Mouse (Mus musculus) liver, postnatal 0 days (tissue): Measurements from ENCODE around the gene Terb1. TPM values are rescaled to one million over a fixed set of nuclear protein-coding genes. Genes with fewer than 3 reads are reported as not detected.

ENCODE experiments used
- ATAC-seq: fragments of 200-750 bp; cut with Nextera tagmentation; 2 replicates; pipeline ENCODE4 v1.8.0; 2017; ENCODE audit warnings: mild to moderate bottlenecking, moderate library complexity
- DNase-seq: peaks from one replicate; pipeline ENCODE4 v3.0.0-alpha.2; 2016
- H3K27ac ChIP-seq: fragments of 300-500 bp; sonication (generic); 2 replicates; pipeline ENCODE4 v1.5.1; 2014; ENCODE audit warnings: antibody characterized with exemption, moderate library complexity, mild to moderate bottlenecking, low read depth
- H3K27me3 ChIP-seq: fragments of 300-500 bp; sonication (generic); 2 replicates; pipeline ENCODE4 v1.6.1; 2014; ENCODE audit warnings: low read length, control low read depth, mixed read lengths; ENCODE audit not compliant: insufficient read depth
- H3K36me3 ChIP-seq: fragments of 300-500 bp; sonication (generic); replicated peaks from 2 replicates; pipeline ENCODE4 v1.6.1; 2014; ENCODE audit warnings: mild to moderate bottlenecking, control low read depth, low read length, moderate library complexity, mixed read lengths; ENCODE audit not compliant: insufficient read depth
- H3K4me1 ChIP-seq: fragments of 300-500 bp; sonication (generic); 2 replicates; pipeline ENCODE4 v1.6.1; 2014; ENCODE audit warnings: antibody characterized with exemption, mild to moderate bottlenecking, control low read depth; ENCODE audit not compliant: insufficient read depth
- H3K4me2 ChIP-seq: fragments of 300-500 bp; sonication (generic); 2 replicates; pipeline ENCODE4 v1.6.1; 2014; ENCODE audit warnings: low read depth, mild to moderate bottlenecking, low read length, moderate library complexity, mixed read lengths
- H3K4me3 ChIP-seq: fragments of 300-500 bp; sonication (generic); 2 replicates; pipeline ENCODE4 v1.5.1; 2014; ENCODE audit warnings: low read depth, low read length
- H3K9ac ChIP-seq: fragments of 300-500 bp; sonication (generic); replicated peaks from 2 replicates; pipeline ENCODE4 v1.6.1; 2014; ENCODE audit warnings: mild to moderate bottlenecking, moderate library complexity
- H3K9me3 ChIP-seq: fragments of 300-500 bp; sonication (generic); 2 replicates; pipeline ENCODE4 v1.6.1; 2016; ENCODE audit warnings: mild to moderate bottlenecking, control low read depth, low read length, mixed read lengths
- CTCF ChIP-seq: sonication (generic); IDR thresholded peaks from 2 replicates; pipeline ENCODE4 v1.5.1; 2016; ENCODE audit warnings: antibody characterized with exemption, low read depth
- EP300 ChIP-seq: IDR thresholded peaks from 2 replicates; pipeline ENCODE4 v1.6.1; 2016; ENCODE audit warnings: antibody characterized with exemption, low read depth, mild to moderate bottlenecking
- WGBS: fragments of 180-500 bp; shearing (Covaris S2); extraction: QIAGEN DNeasy Blood & Tissue Kit; methylation state at CpG from one replicate; pipeline ENCODE4 v1.1.7; 2014; ENCODE audit not compliant: insufficient replicate concordance; 5-methylcytosine and 5-hydroxymethylcytosine counted together
- polyA plus RNA-seq: library from polyadenylated mRNA; unstranded; fragments of >200 nt; fragmentation: Nextera tagmentation; extraction: Ambion mirVana; gene quantifications from 2 replicates; pipeline ENCODE4 v1.2.1, GENCODE M21; 2015

Gene Terb1
- 0.05 and 0.06 TPM in 2 replicates for polyA plus RNA-seq

GRCm38 (mm10) chr8:104509061-104510006, at the start of gene Terb1:
Gene Terb1, minus strand, starts transcription at chr8:104509910.
- Histone ChIP-seq H3K36me3 (peaks cover 11% of the 10 kb centered on the region), H3K4me2 (peak within 1 kb of the TSS; percentile 82), H3K4me3 (peak within 1 kb of the TSS; percentile 48), H3K9ac (peak within 1 kb of the TSS; percentile 56), H3K4me1 (peaks cover 9% of the 10 kb centered on the region), H3K9me3 (no peaks in the 10 kb centered on the region), H3K27ac (no peak within 1 kb of the TSS), H3K27me3 (no peaks in the 10 kb centered on the region)
- DNase-seq (peak; percentile 57), ATAC-seq (peak; percentile 66)
- TF ChIP-seq EP300 = no peak
- TF ChIP-seq CTCF = no peak
- whole genome bisulfite sequencing = 4% methylated on average over 56 of the region's 64 CpGs

GRCm38 (mm10) chr8:104557226-104557625, 47.5 kb upstream of the Terb1 start:
- H3K27me3 ChIP-seq = no peaks in the 10 kb centered on the region
- H3K4me3 ChIP-seq = no peak overlapping the region
- H3K9me3 ChIP-seq = no peaks in the 10 kb centered on the region
- H3K9ac ChIP-seq = no peak overlapping the region
- TF ChIP-seq CTCF (no peak), EP300 (no peak)
- H3K36me3 ChIP-seq = no peaks in the 10 kb centered on the region
- no peak overlapping the region for H3K4me2 ChIP-seq
- DNase-seq (no peak), ATAC-seq (peak; percentile 75; the same call in 1 of the 2 replicates)
- H3K27ac ChIP-seq = no peak overlapping the region
- H3K4me1 ChIP-seq = 0 out of 2 replicates have a peak, but pooled peaks cover 3% of the 10 kb centered on the region
- WGBS = 50% methylated on average over 7 of the region's 7 CpGs

DNA sequence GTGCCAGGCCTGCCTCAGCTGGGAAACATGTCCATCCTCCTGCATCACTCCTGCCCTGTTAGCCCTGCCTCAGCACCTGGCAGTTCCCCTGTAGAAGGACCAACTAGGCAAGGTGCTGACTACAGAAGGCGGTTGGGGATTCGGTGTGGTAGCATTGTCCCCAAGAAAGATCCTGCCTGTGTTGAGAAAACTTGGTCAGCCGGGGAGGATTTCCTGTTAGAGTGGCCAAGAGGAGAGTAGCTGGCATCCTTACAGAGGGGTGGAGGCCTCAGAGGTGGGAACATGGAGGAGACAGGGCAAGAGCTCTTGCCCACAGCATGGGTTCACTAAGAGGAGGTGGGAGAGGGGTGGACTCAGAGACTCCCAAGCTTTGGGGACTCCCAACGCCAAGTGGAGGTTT, 45.5 kb upstream of the Terb1 start:
- Histone ChIP-seq H3K9me3 (no peaks in the 10 kb centered on the region), H3K27me3 (no peaks in the 10 kb centered on the region), H3K36me3 (no peaks in the 10 kb centered on the region), H3K27ac (no peak overlapping the region), H3K4me2 (no peak overlapping the region), H3K4me1 (0 out of 2 replicates have a peak, but pooled peaks cover 3% of the 10 kb centered on the region), H3K9ac (no peak overlapping the region), H3K4me3 (no peak overlapping the region)
- TF ChIP-seq EP300 (no peak), CTCF (no peak)
- no peak for ATAC-seq
- no peak for DNase-seq
- 77% methylated on average over 4 of the region's 4 CpGs for WGBS

DNA sequence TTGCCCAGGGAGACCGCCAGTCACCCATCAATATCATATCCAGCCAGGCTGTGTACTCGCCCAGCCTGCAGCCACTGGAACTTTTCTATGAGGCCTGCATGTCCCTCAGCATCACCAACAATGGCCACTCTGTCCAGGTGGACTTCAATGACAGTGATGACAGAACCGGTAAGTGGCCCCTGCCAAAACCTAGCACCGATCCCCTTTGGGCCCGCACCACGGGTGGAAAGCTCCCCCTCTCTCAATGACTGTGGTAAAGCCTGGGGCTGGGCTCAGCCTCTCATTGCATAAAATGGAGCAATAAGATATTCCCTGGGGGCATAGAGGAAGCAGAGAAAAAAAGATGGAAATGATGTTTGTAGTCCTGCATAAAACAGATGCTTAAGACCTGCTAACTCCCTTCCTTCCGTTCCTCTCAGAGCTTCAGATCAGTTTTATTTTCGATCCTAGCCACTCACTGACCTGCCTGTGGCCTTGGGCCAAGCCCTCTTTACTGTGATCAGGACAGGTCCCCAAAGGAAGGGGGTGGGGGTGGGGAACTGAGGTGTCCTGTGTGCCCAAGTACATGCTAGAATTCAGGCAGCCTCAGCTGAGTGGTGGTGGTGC, 33.8 kb upstream of the Terb1 start:
- H3K9me3 ChIP-seq = no peaks in the 10 kb centered on the region
- TF ChIP-seq EP300 (no peak), CTCF (no peak)
- H3K4me3 ChIP-seq = no peak overlapping the region
- H3K27ac ChIP-seq = no peak overlapping the region
- H3K4me1 ChIP-seq = peaks cover 14% of the 10 kb centered on the region
- DNase-seq = no peak
- no peak overlapping the region for H3K9ac ChIP-seq
- WGBS = 78% methylated on average over 8 of the region's 8 CpGs
- ATAC-seq = no peak
- H3K27me3 ChIP-seq = peaks cover 38% of the 10 kb centered on the region
- no peaks in the 10 kb centered on the region for H3K36me3 ChIP-seq
- no peak overlapping the region for H3K4me2 ChIP-seq

- DNase-seq (no peak), ATAC-seq (no peak)
- WGBS = 20% methylated on average over 11 of the region's 11 CpGs
- Histone ChIP-seq H3K27ac (no peak overlapping the region), H3K4me1 (peaks cover 14% of the 10 kb centered on the region), H3K36me3 (no peaks in the 10 kb centered on the region), H3K4me3 (no peak overlapping the region), H3K9me3 (no peaks in the 10 kb centered on the region), H3K9ac (no peak overlapping the region), H3K27me3 (peaks cover 38% of the 10 kb centered on the region), H3K4me2 (no peak overlapping the region)
- TF ChIP-seq EP300 = no peak
- no peak for TF ChIP-seq CTCF
Observed at GRCm38 (mm10) chr8:104542160-104542559, 32.5 kb upstream of the Terb1 start.

DNA sequence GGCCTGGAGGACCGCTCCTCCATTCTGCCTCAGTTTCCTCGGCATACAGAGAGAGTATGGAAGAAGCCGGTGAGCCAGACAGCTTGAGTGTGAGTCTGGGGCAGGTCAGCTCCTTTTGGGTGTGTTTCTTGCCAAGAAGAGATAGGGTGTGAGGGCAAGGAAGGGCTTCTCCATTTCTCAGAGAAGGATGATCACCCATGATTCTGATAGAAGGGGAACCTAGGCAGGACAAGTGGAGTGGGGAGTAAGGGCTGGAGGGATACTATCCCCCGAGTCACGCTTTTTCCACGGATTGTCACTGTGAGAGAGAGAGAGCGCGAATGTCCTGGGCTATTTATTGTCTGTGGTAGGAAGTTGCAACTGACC, 31.8 kb upstream of the Terb1 start:
- H3K27ac ChIP-seq = no peak overlapping the region
- H3K9ac ChIP-seq = no peak overlapping the region
- H3K4me3 ChIP-seq = peak overlapping the region; percentile 49
- peaks cover 38% of the 10 kb centered on the region for H3K27me3 ChIP-seq
- no peaks in the 10 kb centered on the region for H3K9me3 ChIP-seq
- H3K4me1 ChIP-seq = peaks cover 14% of the 10 kb centered on the region
- WGBS = 7% methylated on average over 8 of the region's 8 CpGs
- ATAC-seq (no peak), DNase-seq (no peak)
- TF ChIP-seq CTCF = no peak
- no peak for TF ChIP-seq EP300
- H3K36me3 ChIP-seq = no peaks in the 10 kb centered on the region
- peak overlapping the region; percentile 80 for H3K4me2 ChIP-seq
